Mouse (Mus musculus) liver, adult 2 months (tissue): Measurements from ENCODE around the gene Saysd1.

Experiments used
- CTCF ChIP-seq: fragments of 200-500 bp; IDR thresholded peaks from 2 replicates; pipeline ENCODE4 v1.5.1; 2011; ENCODE audit warnings: low read depth, low read length, control low read depth
- POLR2A ChIP-seq: fragments of 200-500 bp; IDR thresholded peaks from 2 replicates; pipeline ENCODE4 v1.6.1; 2011; ENCODE audit warnings: low read length, control low read depth; ENCODE audit not compliant: insufficient read depth; ENCODE audit errors: extremely low read depth

DNA sequence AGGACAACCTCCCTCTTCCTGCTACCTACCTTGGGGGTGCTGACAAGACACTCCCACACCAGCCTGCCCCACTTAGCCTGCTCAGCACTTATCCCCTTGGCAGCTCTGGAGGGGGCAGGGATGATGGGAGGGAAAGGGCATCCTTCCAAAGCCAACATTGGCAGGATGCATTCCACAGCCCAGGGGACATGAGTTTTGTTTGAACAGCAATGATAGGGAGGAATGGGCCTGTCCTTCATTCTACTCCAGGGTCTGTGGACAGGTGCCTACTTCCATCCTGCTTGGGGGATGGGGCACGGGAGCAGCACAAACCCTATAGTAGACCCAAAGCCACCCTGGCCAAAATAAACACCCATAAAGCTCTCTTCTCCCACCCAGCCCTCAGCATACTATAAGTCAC, 27.1 kb upstream of the Saysd1 start:
- TF ChIP-seq CTCF = no peak
- no peak for TF ChIP-seq POLR2A
